Mouse (Mus musculus) myocyte (in vitro differentiated cells): Measurements from ENCODE around the gene 1190002N15Rik. TPM values are rescaled to one million over a fixed set of nuclear protein-coding genes. Genes with fewer than 3 reads are reported as not detected.

ENCODE experiments used
- H3K27me3 ChIP-seq: one replicate; pipeline ENCODE4 v1.6.1; 2011; ENCODE audit not compliant: control insufficient read depth, insufficient read depth, insufficient read length
- H3K36me3 ChIP-seq: one replicate; pipeline ENCODE4 v1.6.1; 2011; ENCODE audit not compliant: control insufficient read depth, insufficient read depth
- H3K4me2 ChIP-seq: one replicate; pipeline ENCODE4 v1.6.1; 2011; ENCODE audit warnings: low read depth, control low read depth
- H3K4me3 ChIP-seq: one replicate; pipeline ENCODE4 v1.5.1; 2011; ENCODE audit warnings: mild to moderate bottlenecking, control low read depth, moderate library complexity
- H3K79me2 ChIP-seq: one replicate; pipeline ENCODE4 v1.6.1; 2011; ENCODE audit not compliant: control insufficient read depth, insufficient read depth
- H3ac ChIP-seq: one replicate; pipeline ENCODE4 v1.6.1; 2011; ENCODE audit not compliant: control insufficient read depth, insufficient read length
- CEBPB ChIP-seq: IDR thresholded peaks from 2 replicates; pipeline ENCODE4 v1.6.1; 2011; ENCODE audit warnings: mild to moderate bottlenecking, moderate library complexity; ENCODE audit not compliant: poor library complexity, insufficient read depth, severe bottlenecking
- E2F4 ChIP-seq: IDR thresholded peaks from one replicate; pipeline ENCODE4 v1.6.1; 2011; ENCODE audit warnings: mild to moderate bottlenecking, control low read depth, moderate library complexity; ENCODE audit not compliant: insufficient read depth
- MAX ChIP-seq: IDR thresholded peaks from one replicate; pipeline ENCODE4 v1.6.1; 2011; ENCODE audit warnings: low read depth, mild to moderate bottlenecking, control low read depth
- MYOD1 ChIP-seq, 3 experiments: IDR thresholded peaks; one replicate each; pipeline ENCODE4 v1.6.1; 2011; ENCODE audit warnings: control low read depth in 2 of 3, low read depth in 2 of 3, mild to moderate bottlenecking in 2 of 3, moderate library complexity in 1 of 3; ENCODE audit not compliant: insufficient read length in 2 of 3, control insufficient read depth in 1 of 3
- MYOG ChIP-seq, 3 experiments: IDR thresholded peaks; one replicate each; pipeline ENCODE4 v1.6.1; 2011; ENCODE audit warnings: control low read depth in 2 of 3, low read depth in 2 of 3, mild to moderate bottlenecking in 2 of 3; ENCODE audit not compliant: insufficient read length in 2 of 3, control insufficient read depth in 1 of 3, insufficient read depth in 1 of 3
- POLR2A ChIP-seq: IDR thresholded peaks from one replicate; pipeline ENCODE4 v1.6.1; 2011; ENCODE audit warnings: low read depth, mild to moderate bottlenecking, control low read depth, moderate library complexity; ENCODE audit not compliant: insufficient read length
- POLR2AphosphoS2 ChIP-seq: IDR thresholded peaks from one replicate; pipeline ENCODE4 v1.6.1; 2011; ENCODE audit warnings: low read depth, control low read depth; ENCODE audit not compliant: insufficient read length
- REST ChIP-seq: IDR thresholded peaks from one replicate; pipeline ENCODE4 v1.6.1; 2011; ENCODE audit warnings: mild to moderate bottlenecking, control low read depth, moderate library complexity; ENCODE audit not compliant: insufficient read depth, insufficient read length
- SRF ChIP-seq: IDR thresholded peaks from one replicate; pipeline ENCODE4 v1.6.1; 2011; ENCODE audit warnings: low read depth; ENCODE audit not compliant: control insufficient read depth, insufficient read length
- TCF12 ChIP-seq: IDR thresholded peaks from one replicate; pipeline ENCODE4 v1.6.1; 2011; ENCODE audit warnings: mild to moderate bottlenecking, control low read depth; ENCODE audit not compliant: poor library complexity, insufficient read depth, severe bottlenecking
- TCF3 ChIP-seq: IDR thresholded peaks from one replicate; pipeline ENCODE4 v1.6.1; 2011; ENCODE audit warnings: low read depth, control low read depth; ENCODE audit not compliant: insufficient read length
- USF1 ChIP-seq: IDR thresholded peaks from one replicate; pipeline ENCODE4 v1.6.1; 2011; ENCODE audit warnings: low read depth, mild to moderate bottlenecking, control low read depth, moderate library complexity
- polyA plus RNA-seq: library from polyadenylated mRNA; unstranded; fragments of >200 nt; fragmentation: generic; extraction: Trizol; gene quantifications from one replicate; pipeline ENCODE4 v1.2.1, GENCODE M21; 2012; ENCODE audit warnings: missing spikeins

The 1190002N15Rik gene
- polyA plus RNA-seq, 1 experiment = 21.0 TPM

- no peaks in the 10 kb centered on the region for H3K27me3 ChIP-seq
- H3K4me3 ChIP-seq = no peak overlapping the region
- H3ac ChIP-seq = no peak overlapping the region
- no peaks in the 10 kb centered on the region for H3K79me2 ChIP-seq
- H3K36me3 ChIP-seq = no peaks in the 10 kb centered on the region
- TF ChIP-seq REST (no peak), MYOG (IDR thresholded peaks at IDR 0.05; ENCODE audit: control insufficient read depth in 1 of 3, insufficient read depth in 1 of 3, insufficient read length in 2 of 3, low read depth in 2 of 3) (no peak), MAX (no peak), TCF3 (no peak), E2F4 (no peak), POLR2A (no peak), USF1 (no peak), SRF (no peak), MYOD1 (IDR thresholded peaks at IDR 0.05; ENCODE audit: control insufficient read depth in 1 of 3, insufficient read length in 2 of 3, low read depth in 2 of 3) (no peak)
- no peak overlapping the region for H3K4me2 ChIP-seq
These were observed 55.5 kb downstream of the 1190002N15Rik start for GRCm38 (mm10) chr9:94482215-94482975.

GRCm38 (mm10) chr9:94481057-94481456 is 56.8 kb downstream of the 1190002N15Rik start:
- Histone ChIP-seq H3K36me3 (no peaks in the 10 kb centered on the region), H3K79me2 (no peaks in the 10 kb centered on the region), H3K4me2 (no peak overlapping the region), H3K4me3 (no peak overlapping the region), H3ac (no peak overlapping the region), H3K27me3 (no peaks in the 10 kb centered on the region)
- TF ChIP-seq USF1 (no peak), POLR2A (no peak), TCF3 (no peak)

GRCm38 (mm10) chr9:94479382-94479781 is 58.5 kb downstream of the 1190002N15Rik start:
- no peaks in the 10 kb centered on the region for H3K27me3 ChIP-seq
- no peak overlapping the region for H3ac ChIP-seq
- no peaks in the 10 kb centered on the region for H3K36me3 ChIP-seq
- TF ChIP-seq POLR2A (no peak), REST (no peak), USF1 (no peak), E2F4 (no peak), POLR2AphosphoS2 (no peak), MYOD1 (IDR thresholded peaks at IDR 0.05; ENCODE audit: control insufficient read depth in 1 of 3, insufficient read length in 2 of 3, low read depth in 2 of 3) (no peak), CEBPB (no peak), TCF12 (no peak), TCF3 (no peak), MYOG (IDR thresholded peaks at IDR 0.05; ENCODE audit: control insufficient read depth in 1 of 3, insufficient read depth in 1 of 3, insufficient read length in 2 of 3, low read depth in 2 of 3) (no peak), SRF (no peak), MAX (no peak)
- H3K4me3 ChIP-seq = no peak overlapping the region
- no peak overlapping the region for H3K4me2 ChIP-seq
- H3K79me2 ChIP-seq = no peaks in the 10 kb centered on the region

- Histone ChIP-seq H3K27me3 (no peaks in the 10 kb centered on the region), H3K4me2 (no peak overlapping the region), H3ac (no peak overlapping the region), H3K79me2 (no peaks in the 10 kb centered on the region), H3K36me3 (no peaks in the 10 kb centered on the region), H3K4me3 (no peak overlapping the region)
- TF ChIP-seq MAX = no peak
- TF ChIP-seq SRF = no peak
- TF ChIP-seq E2F4 = no peak
- no peak for TF ChIP-seq POLR2A
- no peak for TF ChIP-seq TCF3
- no peak for TF ChIP-seq MYOD1 (IDR thresholded peaks at IDR 0.05; ENCODE audit: control insufficient read depth in 1 of 3, insufficient read length in 2 of 3, low read depth in 2 of 3)
- TF ChIP-seq USF1 = no peak
- TF ChIP-seq REST = no peak
- TF ChIP-seq MYOG (IDR thresholded peaks at IDR 0.05; ENCODE audit: control insufficient read depth in 1 of 3, insufficient read depth in 1 of 3, insufficient read length in 2 of 3, low read depth in 2 of 3) = no peak
- no peak for TF ChIP-seq TCF12
- no peak for TF ChIP-seq POLR2AphosphoS2
- TF ChIP-seq CEBPB = no peak
These were observed 58.9 kb downstream of the 1190002N15Rik start for GRCm38 (mm10) chr9:94478954-94479353.

- H3K4me2 ChIP-seq = no peak overlapping the region
- TF ChIP-seq SRF (no peak), MYOD1 (IDR thresholded peaks at IDR 0.05; ENCODE audit: control insufficient read depth in 1 of 3, insufficient read length in 2 of 3, low read depth in 2 of 3) (no peak), TCF3 (no peak), REST (no peak), MAX (no peak), TCF12 (no peak), MYOG (IDR thresholded peaks at IDR 0.05; ENCODE audit: control insufficient read depth in 1 of 3, insufficient read depth in 1 of 3, insufficient read length in 2 of 3, low read depth in 2 of 3) (no peak), CEBPB (no peak), POLR2AphosphoS2 (no peak), POLR2A (no peak), E2F4 (no peak), USF1 (no peak)
- H3K4me3 ChIP-seq = no peak overlapping the region
These were observed 61.9 kb downstream of the 1190002N15Rik start for GRCm38 (mm10) chr9:94475973-94476372.

More at GRCm38 (mm10) chr9:94475973-94476372, 61.9 kb downstream of the 1190002N15Rik start:
- Histone ChIP-seq H3K79me2 (no peaks in the 10 kb centered on the region), H3K27me3 (no peaks in the 10 kb centered on the region), H3ac (no peak overlapping the region), H3K36me3 (no peaks in the 10 kb centered on the region)
